Mouse (Mus musculus): ENCODE data around the gene Pcolce2.
"Not testable (repeated sequence)": the region's sequence is repeated elsewhere in the genome, so short reads cannot be mapped to it uniquely, and the experiment has no call there.

Pcolce2 gene

DNA sequence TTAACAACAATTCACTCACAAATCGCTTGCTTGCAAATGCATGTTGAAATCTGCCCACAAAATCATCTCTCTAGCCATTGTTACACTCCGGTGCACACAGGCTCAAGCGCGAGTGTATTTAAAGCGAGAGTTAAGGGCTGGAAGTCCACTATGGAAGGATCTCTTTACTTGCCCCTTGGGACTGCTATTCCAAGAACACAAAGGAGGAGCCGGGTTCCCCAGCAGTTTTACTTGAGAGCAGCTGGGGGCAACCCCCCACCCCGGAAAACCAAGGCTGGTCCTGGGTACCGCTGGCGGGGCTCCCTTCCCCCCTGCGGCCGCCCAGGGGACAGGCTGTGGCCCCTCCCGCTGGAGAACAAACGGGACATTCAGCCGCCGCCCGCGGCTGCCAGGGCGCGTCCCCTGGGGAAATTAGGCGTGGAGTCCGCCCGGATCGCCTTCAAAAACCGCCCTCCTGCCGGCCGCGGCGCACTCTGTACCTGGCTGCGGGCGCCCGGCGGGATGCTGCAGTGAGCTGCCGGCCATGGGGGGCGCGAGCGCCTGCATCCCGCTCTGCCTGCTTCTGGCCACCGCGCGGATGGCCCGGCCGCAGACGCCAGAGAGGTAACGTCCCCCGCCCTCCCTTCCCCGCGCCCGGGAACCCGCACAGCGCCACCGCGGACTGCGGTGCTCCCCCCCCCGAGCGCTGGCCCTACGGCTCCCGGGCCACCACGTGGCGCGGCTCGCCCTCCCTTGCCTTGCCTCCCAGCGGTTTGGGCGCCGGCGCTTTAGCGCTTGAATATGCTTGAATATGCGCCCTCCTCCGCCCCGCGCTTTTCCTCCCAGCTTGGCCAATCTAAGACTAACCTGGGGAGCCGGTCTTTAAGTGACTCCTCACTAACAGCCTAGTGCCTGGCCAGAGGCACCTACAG, at the start of gene Pcolce2:
TSS of gene Pcolce2 (plus strand) at position 331 of the 911 bp plus-strand sequence.
- DNase-seq (ENCODE audit: extremely low spot score), result peak; percentile 76

GRCm38 (mm10) chr9:95588070-95588469, 49.3 kb upstream of the Pcolce2 start:
- DNase-seq (ENCODE audit: extremely low spot score), result no peak

GRCm38 (mm10) chr9:95594291-95594690, 43.1 kb upstream of the Pcolce2 start:
- no peak for DNase-seq (ENCODE audit: extremely low spot score)

DNA sequence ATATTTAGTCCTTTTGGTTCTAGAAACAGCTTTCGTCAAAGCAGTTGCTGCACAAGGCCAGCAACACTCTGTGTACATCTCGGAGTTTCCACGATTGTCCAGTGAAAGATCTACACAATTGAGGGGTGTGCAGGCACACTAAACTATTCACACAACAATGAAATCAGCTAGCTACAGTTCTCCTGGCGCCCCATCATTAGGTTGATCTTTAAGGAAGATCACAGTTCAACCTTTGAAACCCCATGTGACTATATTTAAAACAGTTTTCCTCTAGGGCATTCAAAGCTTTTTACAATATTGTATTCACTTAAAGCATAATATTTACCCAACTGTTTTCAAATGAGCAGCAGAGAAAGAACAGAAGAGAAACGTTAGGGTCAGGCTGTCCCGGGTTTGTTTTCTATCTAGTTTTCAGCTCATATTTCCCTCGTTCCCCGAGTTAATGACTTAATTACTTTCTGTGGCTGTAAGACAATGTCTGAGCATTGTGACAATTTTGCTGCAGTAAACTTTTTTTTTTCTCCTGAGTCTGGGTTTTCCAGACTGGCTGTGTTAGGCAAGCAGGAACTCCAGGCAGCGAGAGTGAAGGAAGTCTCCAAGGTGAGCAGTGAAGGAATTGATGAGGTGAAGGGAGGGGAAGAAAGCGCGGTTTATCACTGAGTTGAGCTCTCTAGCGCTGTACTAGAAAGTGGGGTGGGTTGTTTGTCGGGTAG, 39.8 kb upstream of the Pcolce2 start:
- DNase-seq (ENCODE audit: extremely low spot score), result no peak

DNA sequence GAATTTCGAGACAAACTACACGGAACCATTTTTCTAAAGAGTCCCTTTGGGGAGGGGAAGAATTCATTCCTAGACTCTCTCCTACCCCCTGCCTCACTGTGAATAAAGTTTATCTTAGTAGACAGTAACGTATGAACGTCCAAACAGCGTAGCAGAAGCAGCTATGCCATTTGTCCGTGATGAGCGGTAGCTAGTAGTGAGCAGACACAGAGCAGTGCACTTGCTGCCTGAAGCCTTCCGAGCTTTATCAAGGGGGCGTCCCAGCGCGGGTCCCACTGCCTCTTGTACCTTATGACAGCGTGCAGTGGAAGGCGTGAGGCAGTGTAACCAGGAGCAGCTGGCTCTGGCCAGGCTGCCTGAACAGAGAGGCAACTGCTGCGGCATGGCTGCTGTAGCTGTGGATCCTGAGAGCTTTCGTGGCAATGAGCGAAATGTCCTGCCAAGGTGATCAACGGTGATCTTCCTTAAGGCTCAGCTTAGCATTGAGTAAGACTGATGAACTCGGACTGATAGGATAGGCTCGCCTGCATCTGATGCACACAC, 39.2 kb upstream of the Pcolce2 start:
- DNase-seq (ENCODE audit: extremely low spot score), result no peak

GRCm38 (mm10) chr9:95599399-95599798, 38.0 kb upstream of the Pcolce2 start:
- no peak for DNase-seq (ENCODE audit: extremely low spot score)

GRCm38 (mm10) chr9:95602849-95603248, 34.6 kb upstream of the Pcolce2 start:
- DNase-seq (ENCODE audit: extremely low spot score), result no peak

GRCm38 (mm10) chr9:95603316-95603715, 34.1 kb upstream of the Pcolce2 start:
- DNase-seq (ENCODE audit: extremely low spot score), result no peak

- no peak for DNase-seq (ENCODE audit: extremely low spot score)
Measured at GRCm38 (mm10) chr9:95607196-95607595, 30.2 kb upstream of the Pcolce2 start.

GRCm38 (mm10) chr9:95612246-95612768, 25.1 kb upstream of the Pcolce2 start:
- no peak for DNase-seq (ENCODE audit: extremely low spot score)

DNA sequence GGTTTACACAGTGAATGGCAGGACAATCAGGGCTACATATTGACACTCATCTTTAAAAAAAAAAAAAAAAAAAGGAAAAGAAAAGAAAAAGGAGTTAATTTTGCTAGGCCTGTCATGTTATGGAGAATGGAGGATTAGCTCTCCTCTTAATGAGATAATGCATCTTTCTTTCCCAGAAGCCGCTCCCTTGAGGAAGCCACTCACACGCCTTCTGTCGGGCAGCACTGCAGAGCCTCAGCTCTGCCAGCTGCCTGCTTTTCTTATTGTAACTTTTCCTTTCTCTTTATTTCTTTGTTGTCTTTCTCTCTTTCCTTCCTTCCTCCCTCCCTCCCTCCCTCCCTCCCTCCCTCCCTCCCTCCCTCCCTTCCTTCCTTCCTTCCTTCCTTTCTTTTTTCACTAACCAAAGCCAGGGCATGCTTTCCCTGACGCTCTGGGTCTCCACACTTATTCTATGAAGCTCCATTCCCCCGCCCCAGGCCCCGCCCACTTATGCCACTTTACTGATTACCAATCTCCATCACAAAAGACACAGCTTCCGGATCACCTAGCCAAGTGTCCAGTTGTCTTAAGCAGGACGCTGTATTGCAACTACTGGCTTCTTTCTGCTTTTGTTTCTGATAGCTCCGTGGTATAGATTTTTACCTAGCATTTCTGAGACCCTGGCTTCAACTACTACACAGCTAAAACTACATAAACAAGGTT, 23.8 kb upstream of the Pcolce2 start:
- no peak for DNase-seq (ENCODE audit: extremely low spot score)

DNA sequence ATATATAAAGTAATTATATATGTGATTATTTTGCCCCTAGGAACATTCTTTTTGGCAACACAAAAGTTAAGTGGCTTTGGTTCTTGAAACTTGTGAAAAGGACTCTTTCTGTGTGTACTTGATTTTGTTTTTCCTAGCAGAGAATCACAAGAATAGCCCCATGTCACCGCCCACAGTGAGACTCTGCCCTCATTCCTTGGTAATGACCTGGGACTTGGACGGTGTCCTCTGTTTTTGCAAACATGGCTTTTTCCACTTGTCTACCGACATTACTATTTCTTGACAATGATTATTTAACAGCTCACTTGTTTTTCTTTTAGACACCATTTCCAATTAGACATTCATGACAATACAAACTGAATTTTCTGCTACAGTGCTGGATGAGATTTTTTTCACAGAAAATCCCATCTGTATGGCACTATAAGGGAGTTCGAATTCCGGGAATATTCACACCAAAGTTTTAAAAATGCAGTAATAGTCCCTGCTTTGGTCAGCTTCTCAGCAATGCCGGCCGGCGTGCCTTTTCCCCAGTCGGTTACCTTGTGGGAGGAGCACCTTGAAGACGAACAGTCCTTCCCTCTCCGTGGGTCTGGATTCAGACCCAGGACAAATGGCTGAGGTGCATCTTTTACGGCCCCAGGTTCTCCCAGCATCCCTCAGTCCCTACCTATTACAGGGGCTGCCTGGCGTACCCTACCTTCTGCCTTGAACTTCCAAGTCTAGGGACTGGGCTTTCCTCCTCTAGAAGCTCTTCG, 22.4 kb upstream of the Pcolce2 start:
- DNase-seq (ENCODE audit: extremely low spot score), result no peak

DNA sequence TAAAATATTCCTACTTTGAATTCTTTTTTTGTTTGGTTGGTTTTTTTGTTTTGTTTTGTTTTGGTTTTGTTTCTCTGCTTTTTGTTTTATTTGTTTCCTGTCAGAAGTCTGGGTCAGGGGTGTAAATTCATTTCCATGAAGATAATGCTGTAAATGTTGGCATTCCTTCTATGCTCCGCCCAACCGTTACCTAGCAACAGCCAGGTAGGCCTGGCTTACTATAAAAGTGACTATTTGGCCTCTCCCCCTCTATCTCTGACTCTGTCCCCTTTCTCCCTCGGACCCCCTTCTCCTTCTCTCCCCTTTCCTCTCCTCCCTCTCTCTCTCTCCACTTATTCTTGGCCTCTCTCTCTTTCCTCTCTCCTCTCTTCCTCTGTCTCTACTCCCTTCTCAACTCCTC, 21.4 kb upstream of the Pcolce2 start:
- DNase-seq (ENCODE audit: extremely low spot score), result no peak

- DNase-seq (ENCODE audit: extremely low spot score), result no peak
Measured at GRCm38 (mm10) chr9:95618572-95618971, 18.8 kb upstream of the Pcolce2 start.

DNA sequence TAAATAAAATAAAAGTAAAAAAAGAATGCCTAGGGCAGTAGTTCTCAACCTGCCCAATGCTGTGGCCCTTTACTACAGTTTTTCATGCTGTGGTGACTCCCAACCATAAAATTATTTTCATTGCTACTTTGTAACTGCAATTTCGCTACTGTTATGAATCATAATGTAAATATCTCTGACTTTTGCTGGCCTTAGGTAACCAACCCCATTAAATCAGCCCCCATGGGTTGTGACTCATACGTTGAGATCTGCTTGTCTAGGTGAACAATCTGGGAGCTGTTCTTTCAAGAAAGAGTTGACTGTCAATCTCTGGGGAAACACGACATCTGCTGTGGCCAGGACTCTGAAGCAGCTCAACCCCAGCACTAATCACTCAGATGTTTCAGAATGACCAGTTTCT, 13.3 kb upstream of the Pcolce2 start:
- DNase-seq (ENCODE audit: extremely low spot score), result no peak

DNA sequence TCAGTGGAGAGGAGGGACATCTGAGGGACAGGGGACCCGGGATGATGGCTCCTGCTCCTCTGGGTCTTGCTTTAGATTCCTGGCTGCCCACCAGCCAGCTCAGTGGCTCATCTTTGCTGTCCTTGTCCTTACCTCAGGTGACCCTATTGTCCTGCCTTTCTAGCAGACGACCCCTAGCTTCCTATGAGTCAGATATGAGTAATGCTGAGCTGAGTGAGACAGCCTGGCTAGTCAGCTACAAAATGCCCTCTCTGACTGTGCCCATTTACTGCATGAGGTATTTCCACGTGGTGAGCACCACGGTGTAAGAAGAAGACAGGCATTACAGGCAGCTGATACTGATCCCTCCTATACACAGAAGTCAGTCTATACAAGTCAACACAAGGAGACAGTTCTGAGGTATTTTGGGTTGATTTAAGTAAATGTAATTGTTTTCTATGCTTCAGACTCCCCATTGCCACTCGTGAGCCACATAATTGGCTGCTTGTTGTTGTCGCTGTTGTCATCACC, 8.9 kb upstream of the Pcolce2 start:
- DNase-seq (ENCODE audit: extremely low spot score), result no peak

DNA sequence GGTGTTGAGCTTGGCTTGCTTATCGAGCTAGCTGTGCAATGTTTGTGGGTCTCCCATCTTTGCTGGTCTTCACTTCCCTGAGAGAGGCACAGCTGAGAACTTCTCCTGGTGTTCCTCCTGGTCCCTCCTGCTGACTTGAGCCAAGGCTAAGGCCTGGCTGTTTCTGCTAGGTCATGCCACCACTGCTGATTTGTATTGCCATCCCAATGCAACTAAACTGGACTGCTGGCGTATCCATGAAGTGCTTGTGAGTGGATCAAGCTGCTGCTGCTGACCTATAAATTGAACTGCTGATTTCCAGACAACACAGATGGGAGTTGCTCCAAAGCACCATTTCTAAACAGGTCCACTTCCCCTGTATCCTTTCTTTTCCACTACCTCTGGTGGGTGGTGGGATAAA, 7.8 kb upstream of the Pcolce2 start:
- not testable (repeated sequence) for DNase-seq (ENCODE audit: extremely low spot score)

DNA sequence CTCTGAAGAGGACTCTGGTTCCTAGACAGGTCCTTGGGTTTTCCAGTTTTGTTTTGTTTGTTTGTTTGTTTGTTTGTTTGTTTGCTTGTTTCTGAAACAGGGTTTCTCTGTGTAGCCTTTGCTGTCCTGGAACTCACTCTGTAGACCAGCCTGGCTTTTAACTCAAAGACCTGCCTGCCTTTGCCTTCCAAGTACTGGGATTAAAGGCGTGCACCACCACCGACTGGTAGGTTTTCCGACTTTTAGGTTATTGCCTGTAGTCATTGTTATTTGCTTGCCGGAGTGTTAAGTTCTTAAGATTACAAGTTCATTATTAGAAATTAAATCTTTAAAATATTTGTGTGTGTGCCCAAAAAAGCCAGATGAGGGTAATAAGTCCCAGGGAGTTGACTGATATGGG, 1.0 kb upstream of the Pcolce2 start:
- no peak for DNase-seq (ENCODE audit: extremely low spot score)

DNA sequence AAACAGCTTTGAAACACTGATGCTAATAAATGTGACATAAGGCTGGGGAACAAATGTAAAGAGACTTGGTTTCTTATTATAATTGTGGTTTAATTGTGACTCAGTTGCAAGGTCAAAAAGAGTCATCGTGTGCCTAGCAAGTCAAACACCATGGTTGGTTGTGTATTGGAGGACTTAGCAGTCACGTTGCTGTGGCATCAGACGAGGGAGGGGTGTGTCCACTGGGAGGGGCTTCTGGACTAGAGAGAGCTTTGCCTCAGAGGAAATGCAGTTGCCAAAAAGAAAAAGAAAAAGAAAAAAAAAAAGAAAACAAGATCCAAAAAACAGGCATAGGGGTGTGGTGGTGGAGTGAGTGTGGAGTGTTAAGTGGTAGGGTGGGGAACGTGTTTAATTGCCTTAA, 2.5 kb downstream of the Pcolce2 start:
- no peak for DNase-seq (ENCODE audit: extremely low spot score)

DNA sequence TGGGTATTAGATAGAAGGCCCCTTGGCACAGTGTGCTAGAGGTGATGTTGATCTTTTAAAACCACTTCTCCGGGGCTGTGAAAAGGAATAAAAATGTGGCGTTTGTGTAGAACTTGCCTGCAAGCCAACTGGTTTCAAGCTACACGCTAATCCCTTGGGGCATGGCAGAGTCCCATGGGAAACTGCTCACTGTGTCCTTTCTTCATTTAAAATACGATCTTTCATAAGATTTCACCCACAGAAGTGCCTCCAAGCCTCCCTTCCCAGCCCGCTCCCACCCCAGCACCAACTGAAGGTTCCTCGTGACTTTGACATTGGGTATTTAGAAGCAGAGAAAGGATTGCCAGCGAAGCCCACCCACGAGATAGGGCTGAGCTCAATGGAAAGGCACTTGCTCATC, 8.5 kb downstream of the Pcolce2 start:
- no peak for DNase-seq (ENCODE audit: extremely low spot score)

GRCm38 (mm10) chr9:95653363-95653762, 16.0 kb downstream of the Pcolce2 start:
- DNase-seq (ENCODE audit: extremely low spot score), result no peak

All from embryo, embryonic 9.5 days (tissue).